Mouse (Mus musculus) gastrocnemius, postnatal 14 days (tissue): ENCODE measurements around the gene Dhx40. TPM values are rescaled to one million over a fixed set of nuclear protein-coding genes. Genes with fewer than 3 reads are reported as not detected.

Experiments used
- DNase-seq: peaks from one replicate; pipeline ENCODE4 v3.0.0; 2021; ENCODE audit warnings: mixed read lengths
- intact Hi-C: fragments of 180-260 bp; cut with DNase I; formaldehyde crosslinking; loops from one replicate; pipeline ENCODE4 v1.15.1; 2025; ENCODE audit warnings: low total_unique reads
- long read RNA-seq, 2 experiments: library from polyadenylated mRNA; stranded (forward); transcript quantifications; one replicate each; pipeline ENCODE4 v2.0.0; 2021
- total RNA-seq, 2 experiments: library from RNA; stranded (reverse); gene quantifications; 2 replicates each; pipeline ENCODE4 v1.2.3; 2021

Dhx40 gene
- total RNA-seq, result 10 to 100 TPM; 11.8 to 12.1 TPM
- long read RNA-seq, experiment 1, partial matches to known transcripts, result 1 of 3 reads
- long read RNA-seq, experiment 1, other reads (novel, unspliced or antisense), result 0 of 3 reads
- long read RNA-seq, experiment 2, transcript Dhx40-201 (18 exons, 3,813 nt), result major isoform, 5 of 8 reads
- long read RNA-seq, experiment 2, partial matches to known transcripts, result 2 of 8 reads
- long read RNA-seq, experiment 2, other reads (novel, unspliced or antisense), result 1 of 8 reads

GRCm38 (mm10) chr11:86807505-86807989 lies at the start of gene Dhx40:
TSS of gene Dhx40 (minus strand) at chr11:86807746.
- intact Hi-C loops, result no loop called here
- DNase-seq, result peak; percentile 94

GRCm38 (mm10) chr11:86855639-86856425 lies 48.3 kb upstream of the Dhx40 start:
- intact Hi-C loops, result no loop called here
- DNase-seq, result no peak

GRCm38 (mm10) chr11:86853081-86853480 lies 45.5 kb upstream of the Dhx40 start:
- intact Hi-C loops, result no loop called here
- DNase-seq, result no peak

GRCm38 (mm10) chr11:86852534-86853054 lies 45.0 kb upstream of the Dhx40 start:
- intact Hi-C loops, result no loop called here
- no peak for DNase-seq

GRCm38 (mm10) chr11:86851714-86852533 lies 44.4 kb upstream of the Dhx40 start:
- intact Hi-C loops, result no loop called here

GRCm38 (mm10) chr11:86851234-86851671 lies 43.7 kb upstream of the Dhx40 start:
- DNase-seq, result no peak
- intact Hi-C loops, result no loop called here

More at GRCm38 (mm10) chr11:86851714-86852533, 44.4 kb upstream of the Dhx40 start:
- no peak for DNase-seq

GRCm38 (mm10) chr11:86843831-86844230 lies 36.3 kb upstream of the Dhx40 start:
- DNase-seq, result no peak
- intact Hi-C loops, result no loop called here

- no peak for DNase-seq
- intact Hi-C loops, result no loop called here
Observed at GRCm38 (mm10) chr11:86841261-86841660, 33.7 kb upstream of the Dhx40 start.

- intact Hi-C loops, result no loop called here
- peak; percentile 56 for DNase-seq
Observed at GRCm38 (mm10) chr11:86840511-86841154, 33.1 kb upstream of the Dhx40 start.

- intact Hi-C loops, result no loop called here
- DNase-seq, result no peak
Observed at GRCm38 (mm10) chr11:86839716-86840447, 32.3 kb upstream of the Dhx40 start.

GRCm38 (mm10) chr11:86838792-86839191 lies 31.2 kb upstream of the Dhx40 start:
- intact Hi-C loops, result no loop called here
- DNase-seq, result no peak

- intact Hi-C loops, result no loop called here
Observed at GRCm38 (mm10) chr11:86836366-86836765, 28.8 kb upstream of the Dhx40 start.

GRCm38 (mm10) chr11:86834628-86835338 lies 27.2 kb upstream of the Dhx40 start:
- DNase-seq, result no peak
- intact Hi-C loops, result no loop called here

More at GRCm38 (mm10) chr11:86836366-86836765, 28.8 kb upstream of the Dhx40 start:
- peak; percentile 68 for DNase-seq

GRCm38 (mm10) chr11:86834050-86834449 lies 26.5 kb upstream of the Dhx40 start:
- intact Hi-C loops, result no loop called here
- no peak for DNase-seq

GRCm38 (mm10) chr11:86833153-86833552 lies 25.6 kb upstream of the Dhx40 start:
- intact Hi-C loops, result no loop called here

GRCm38 (mm10) chr11:86828396-86828795 lies 20.9 kb upstream of the Dhx40 start:
- intact Hi-C loops, result no loop called here
- no peak for DNase-seq

More at GRCm38 (mm10) chr11:86833153-86833552, 25.6 kb upstream of the Dhx40 start:
- DNase-seq, result no peak

- no peak for DNase-seq
- intact Hi-C loops, result no loop called here
Observed at GRCm38 (mm10) chr11:86827476-86828245, 20.1 kb upstream of the Dhx40 start.
